Mouse (Mus musculus): ENCODE data around the gene Smoc2. TPM values are rescaled to one million over a fixed set of nuclear protein-coding genes. Genes with fewer than 3 reads are reported as not detected.

The Smoc2 gene
- total and polyA plus RNA-seq, 3 experiments = not detected

DNA sequence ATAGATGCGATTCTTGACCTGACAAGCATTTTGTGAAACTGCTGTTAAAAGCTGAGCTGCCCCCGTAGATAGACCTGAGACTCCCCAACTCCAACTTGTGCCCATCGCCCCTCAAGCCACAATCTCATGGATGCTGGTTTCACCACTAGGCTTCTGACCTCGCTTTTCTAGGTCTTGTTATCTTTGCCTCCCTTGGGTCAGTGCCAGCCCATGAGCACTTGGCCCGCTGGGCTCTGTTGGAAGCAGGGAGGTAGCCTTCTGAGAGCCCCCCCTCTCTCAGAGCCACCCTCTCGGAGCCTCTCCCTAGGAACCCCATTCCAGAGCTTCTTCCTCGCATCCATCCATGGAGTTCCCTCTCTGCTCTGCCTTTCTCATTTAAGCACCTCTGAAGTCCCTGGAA, 37.2 kb downstream of the Smoc2 start:
- Histone ChIP-seq H3K4me1 (ENCODE audit: control insufficient read depth in 1 of 2, insufficient read depth in 2 of 2, low read length in 2 of 2) (no peaks in the 10 kb centered on the region), H3K9ac (ENCODE audit: control insufficient read depth, low read depth, low read length, poor library complexity, severe bottlenecking) (no peak overlapping the region), H3K27me3 (ENCODE audit: control insufficient read depth in 1 of 2, insufficient read depth in 2 of 2, low read length in 2 of 2) (no peaks in the 10 kb centered on the region), H3K36me3 (ENCODE audit: control insufficient read depth in 1 of 2, insufficient read depth in 2 of 2, low read length in 2 of 2) (no peaks in the 10 kb centered on the region), H3K4me3 (ENCODE audit: control insufficient read depth in 1 of 2, insufficient read depth in 1 of 2, low read depth in 2 of 2, low read length in 2 of 2) (no peak overlapping the region), H3K27ac (ENCODE audit: control insufficient read depth, low read depth, low read length) (no peak overlapping the region), H3K79me2 (ENCODE audit: control insufficient read depth, insufficient read depth, low read length, poor library complexity) (no peaks in the 10 kb centered on the region), H3K9me3 (replicated peaks; ENCODE audit: insufficient read depth, low read length) (no peaks in the 10 kb centered on the region)
- TF ChIP-seq MAFK (IDR thresholded peaks at IDR 0.05; ENCODE audit: borderline replicate concordance, low read depth, low read length) (no peak), TBP (IDR thresholded peaks at IDR 0.05; ENCODE audit: low read depth, low read length) (no peak), SMC3 (IDR thresholded peaks at IDR 0.05; ENCODE audit: low read depth, low read length) (no peak), HCFC1 (IDR thresholded peaks at IDR 0.05; ENCODE audit: low read depth, low read length) (no peak), USF2 (IDR thresholded peaks at IDR 0.05; ENCODE audit: borderline replicate concordance in 1 of 2, insufficient read depth in 1 of 2, low read depth in 1 of 2, low read length in 2 of 2) (no peak), RCOR1 (IDR thresholded peaks at IDR 0.05; ENCODE audit: low read depth, low read length) (no peak), USF1 (IDR thresholded peaks at IDR 0.05; ENCODE audit: low read depth, low read length) (no peak), ELF1 (IDR thresholded peaks at IDR 0.05; ENCODE audit: low read depth, low read length) (no peak), ZC3H11A (IDR thresholded peaks at IDR 0.05; ENCODE audit: low read depth, low read length) (no peak), MYB (IDR thresholded peaks at IDR 0.05; ENCODE audit: low read depth, low read length) (no peak), ZKSCAN1 (IDR thresholded peaks at IDR 0.05; ENCODE audit: low read depth, low read length) (no peak), MAX (IDR thresholded peaks at IDR 0.05; ENCODE audit: low read length) (no peak), MXI1 (IDR thresholded peaks at IDR 0.05; ENCODE audit: low read depth, low read length) (no peak), TAL1 (IDR thresholded peaks at IDR 0.05; ENCODE audit: low read length) (no peak), MAZ (IDR thresholded peaks at IDR 0.05; ENCODE audit: low read depth, low read length) (no peak), NRF1 (IDR thresholded peaks at IDR 0.05; ENCODE audit: insufficient read depth, low read depth, low read length, poor library complexity, severe bottlenecking) (no peak), ZMIZ1 (IDR thresholded peaks at IDR 0.05; ENCODE audit: low read depth, low read length) (no peak), EP300 (IDR thresholded peaks at IDR 0.05; ENCODE audit: low read depth in 1 of 2, low read length in 2 of 2) (no peak)
- DNase-seq (ENCODE audit: low read depth, low spot score) = no peak

DNA sequence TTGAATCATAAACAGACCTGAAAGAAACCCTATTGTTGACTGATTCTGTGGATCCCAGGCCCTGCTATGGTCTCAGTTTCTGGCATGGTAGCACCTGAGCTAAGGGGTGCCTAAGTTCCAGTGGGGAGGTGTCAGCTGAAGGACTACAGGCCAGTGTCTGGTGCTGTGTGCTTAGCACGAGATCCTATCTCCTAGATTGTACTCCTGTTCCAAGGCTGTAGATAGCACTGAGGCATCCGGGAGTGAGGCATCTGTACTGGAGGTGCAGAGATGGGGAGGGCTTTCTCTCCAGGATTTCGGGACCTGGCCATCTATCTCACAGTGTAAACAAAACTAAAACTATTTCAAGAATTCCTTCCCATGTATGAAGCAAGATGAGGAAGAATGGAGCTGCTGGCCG, 38.1 kb downstream of the Smoc2 start:
- Histone ChIP-seq H3K36me3 (ENCODE audit: control insufficient read depth in 1 of 2, insufficient read depth in 2 of 2, low read length in 2 of 2) (no peaks in the 10 kb centered on the region), H3K9ac (ENCODE audit: control insufficient read depth, low read depth, low read length, poor library complexity, severe bottlenecking) (no peak overlapping the region), H3K4me1 (ENCODE audit: control insufficient read depth in 1 of 2, insufficient read depth in 2 of 2, low read length in 2 of 2) (no peaks in the 10 kb centered on the region), H3K79me2 (ENCODE audit: control insufficient read depth, insufficient read depth, low read length, poor library complexity) (no peaks in the 10 kb centered on the region), H3K4me3 (ENCODE audit: control insufficient read depth in 1 of 2, insufficient read depth in 1 of 2, low read depth in 2 of 2, low read length in 2 of 2) (no peak overlapping the region), H3K27ac (ENCODE audit: control insufficient read depth, low read depth, low read length) (no peak overlapping the region), H3K9me3 (replicated peaks; ENCODE audit: insufficient read depth, low read length) (no peaks in the 10 kb centered on the region), H3K27me3 (ENCODE audit: control insufficient read depth in 1 of 2, insufficient read depth in 2 of 2, low read length in 2 of 2) (no peaks in the 10 kb centered on the region)
- DNase-seq (ENCODE audit: low read depth, low spot score) = no peak
- TF ChIP-seq MXI1 (IDR thresholded peaks at IDR 0.05; ENCODE audit: low read depth, low read length) (no peak), ZKSCAN1 (IDR thresholded peaks at IDR 0.05; ENCODE audit: low read depth, low read length) (no peak), CHD2 (IDR thresholded peaks at IDR 0.05; ENCODE audit: low read length) (no peak), MYC (IDR thresholded peaks at IDR 0.05; ENCODE audit: low read depth, low read length) (no peak), USF2 (IDR thresholded peaks at IDR 0.05; ENCODE audit: borderline replicate concordance in 1 of 2, insufficient read depth in 1 of 2, low read depth in 1 of 2, low read length in 2 of 2) (no peak), E2F4 (IDR thresholded peaks at IDR 0.05; ENCODE audit: borderline replicate concordance, low read depth, low read length) (no peak), USF1 (IDR thresholded peaks at IDR 0.05; ENCODE audit: low read depth, low read length) (no peak), MEF2A (IDR thresholded peaks at IDR 0.05; ENCODE audit: extremely low read depth, insufficient replicate concordance, low read depth, low read length, poor library complexity, severe bottlenecking) (no peak), POLR2AphosphoS2 (IDR thresholded peaks at IDR 0.05; ENCODE audit: low read length) (no peak), SMC3 (IDR thresholded peaks at IDR 0.05; ENCODE audit: low read depth, low read length) (no peak), JUND (IDR thresholded peaks at IDR 0.05; ENCODE audit: low read depth, low read length) (no peak), SIN3A (IDR thresholded peaks at IDR 0.05; ENCODE audit: low read length) (no peak), MAZ (IDR thresholded peaks at IDR 0.05; ENCODE audit: low read depth, low read length) (no peak), MAFK (IDR thresholded peaks at IDR 0.05; ENCODE audit: borderline replicate concordance, low read depth, low read length) (no peak), ETS1 (IDR thresholded peaks at IDR 0.05; ENCODE audit: low read depth, low read length) (no peak), HCFC1 (IDR thresholded peaks at IDR 0.05; ENCODE audit: low read depth, low read length) (no peak)

Measured in MEL (cell line).